In the genomic region with DNA sequence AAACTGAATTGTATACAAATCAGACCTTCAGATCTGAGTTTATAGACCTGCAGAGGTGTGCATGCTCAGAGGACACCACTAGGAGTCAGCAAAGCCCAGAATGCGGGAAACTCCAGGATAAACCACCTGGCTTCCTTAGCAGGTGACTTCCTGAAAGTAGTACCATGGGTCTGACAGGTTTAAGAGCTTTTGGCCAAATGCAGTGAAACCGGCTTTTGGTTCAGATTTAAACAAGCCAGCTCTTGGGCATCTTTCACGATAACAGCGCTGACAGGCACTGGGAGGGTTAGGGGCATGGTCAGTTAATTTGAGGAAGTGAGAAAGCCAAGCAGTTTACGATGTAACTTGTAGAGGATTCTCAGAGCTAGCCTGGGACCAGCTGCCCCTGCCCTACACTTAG, we compare ENCODE assay signal across 14 mouse cellular contexts. TPM values are rescaled to one million over a fixed set of nuclear protein-coding genes. Genes with fewer than 3 reads are reported as not detected.
DNase-seq lines count a peak whose midpoint lies in the region; ATAC-seq and TF ChIP-seq lines count a peak whose summit lies in the region.
"Had no signal": no experiment of that assay in that cellular context is flagged by ENCODE, and none has a peak within 500 bp of the region (broad histone marks: within the 10 kb centered on the region; RNA-seq: fewer than 3 reads in every experiment).

No protein-coding gene starts in this region.

- H3K4me3 ChIP-seq in heart, embryonic 11.5 days (ENCODE audit: low read depth, low read length) = no peak overlapping the region
- H3K4me3 ChIP-seq in left cerebral cortex, adult 2 months = no peak overlapping the region
- no peak overlapping the region for H3K4me3 ChIP-seq in E14TG2a.4 (replicated peaks; ENCODE audit: low read length)
- H3K4me3 ChIP-seq: limb, embryonic 15.5 days; neural tube, embryonic 15.5 days had no signal

- no peaks in the 10 kb centered on the region for H3K27me3 ChIP-seq in heart, embryonic 11.5 days (ENCODE audit: control insufficient read depth, insufficient read depth, low read length)
- H3K27me3 ChIP-seq in E14TG2a.4 (ENCODE audit: insufficient read depth, low read length) = no peaks in the 10 kb centered on the region
- H3K27me3 ChIP-seq: limb, embryonic 15.5 days; neural tube, embryonic 15.5 days had no signal

- ATAC-seq in heart, embryonic 11.5 days (replicated peaks; ENCODE audit: insufficient number of reproducible peaks, low FRiP score, low TSS enrichment) = no peak
- peak; percentile 64 for ATAC-seq in megakaryocyte, adult 5-6 weeks (ENCODE audit: poor library complexity, severe bottlenecking)
- ATAC-seq: forebrain, embryonic 16.5 days; midbrain, embryonic 16.5 days had no signal

- H3K4me2 ChIP-seq in heart, embryonic 11.5 days = no peak overlapping the region
- H3K4me2 ChIP-seq: limb, embryonic 15.5 days; neural tube, embryonic 15.5 days had no signal

- H3K4me1 ChIP-seq in heart, embryonic 11.5 days (ENCODE audit: control insufficient read depth, insufficient read depth, low read length) = peaks cover 36% of the 10 kb centered on the region
- H3K4me1 ChIP-seq in E14TG2a.4 (replicated peaks; ENCODE audit: low read depth, low read length) = peaks cover 30% of the 10 kb centered on the region

- peak; percentile 84 for DNase-seq in heart, adult 11 months
- DNase-seq in left cerebral cortex, adult 2 months (ENCODE audit: extremely low spot score in 1 of 2, low spot score in 2 of 2) = no peak
- DNase-seq in left cerebral cortex, postnatal 36 days (ENCODE audit: low spot score in 2 of 2) = no peak
- DNase-seq in frontal cortex, postnatal 36 days (ENCODE audit: low spot score in 2 of 2) = no peak
- DNase-seq in T-cell, adult 2 months (ENCODE audit: low spot score) = no peak
- DNase-seq: adrenal gland, adult 2 months; thymus, postnatal 14 days had no signal

- peak; percentile 18 for TF ChIP-seq CTCF in left cerebral cortex, adult 2 months (IDR thresholded peaks at IDR 0.05)
- peak; percentile 29; the same call in 1 of the 2 replicates for TF ChIP-seq CTCF in E14TG2a.4 (conservative IDR thresholded peaks at IDR 0.05; ENCODE audit: low read length)

- no peak overlapping the region for H3K27ac ChIP-seq in heart, embryonic 11.5 days (ENCODE audit: low read depth, low read length)
- no peak overlapping the region for H3K27ac ChIP-seq in left cerebral cortex, adult 2 months
- H3K27ac ChIP-seq: limb, embryonic 15.5 days; neural tube, embryonic 15.5 days had no signal

- WGBS in heart, embryonic 11.5 days (ENCODE audit: insufficient replicate concordance) = 79% methylated on average over 5 of the region's 5 CpGs

- H3K9me3 ChIP-seq in heart, embryonic 11.5 days (replicated peaks; ENCODE audit: control insufficient read depth, low read length) = no peaks in the 10 kb centered on the region
- no peaks in the 10 kb centered on the region for H3K9me3 ChIP-seq in E14TG2a.4 (ENCODE audit: low read length)
- H3K9me3 ChIP-seq: limb, embryonic 15.5 days; neural tube, embryonic 15.5 days had no signal

- H3K9ac ChIP-seq in heart, embryonic 11.5 days (ENCODE audit: low read depth, low read length) = no peak overlapping the region
- H3K9ac ChIP-seq: limb, embryonic 15.5 days; neural tube, embryonic 15.5 days had no signal

- no peaks in the 10 kb centered on the region for H3K36me3 ChIP-seq in heart, embryonic 11.5 days (ENCODE audit: control insufficient read depth, insufficient read depth, low read length)
- H3K36me3 ChIP-seq in E14TG2a.4 (ENCODE audit: insufficient read depth, low read length) = peaks cover 12% of the 10 kb centered on the region; the same call in 1 of the 2 replicates
- H3K36me3 ChIP-seq: limb, embryonic 15.5 days; neural tube, embryonic 15.5 days had no signal

- intact Hi-C loops in left cerebral cortex, adult 2 months (cut with DNase I) = no loop called here
- intact Hi-C loops in left cerebral cortex, postnatal 36 days (cut with DNase I) = no loop called here

RNA-seq across cellular contexts. Expression of a gene that starts 14.0 kb away (rescaled TPM):
- polyA plus RNA-seq in heart, embryonic 11.5 days (2014; fragmentation: Nextera tagmentation; extraction: Ambion mirVana) = 8.0 and 8.9 TPM in 2 replicates
- 100 to 1,000 TPM; 102 to 114 TPM for total RNA-seq in left cerebral cortex, adult 2 months (2021)
- 100 to 1,000 TPM; 110 to 118 TPM for total RNA-seq in left cerebral cortex, postnatal 36 days (2021)
- total RNA-seq in megakaryocyte, adult 5-6 weeks (2015) = 7.4 and 7.7 TPM in 2 replicates
- 15.2 and 17.1 TPM in 2 replicates for total RNA-seq in megakaryocyte, adult 5-6 weeks (2017)

RNA-seq across cellular contexts. Expression of a gene that starts 36.1 kb away (rescaled TPM):
- 4.1 TPM in 2 replicates for polyA plus RNA-seq in heart, embryonic 11.5 days (2014; fragmentation: Nextera tagmentation; extraction: Ambion mirVana)
- total RNA-seq in left cerebral cortex, adult 2 months (2021) = 100 to 1,000 TPM in 1 of 2 experiments, 10 to 100 TPM in 1; 89.7 to 107 TPM
- 10 to 100 TPM; 76.3 to 89.5 TPM for total RNA-seq in left cerebral cortex, postnatal 36 days (2021)
- total RNA-seq in megakaryocyte, adult 5-6 weeks (2015) = 0.16 and 0.30 TPM in 2 replicates
- 0.29 and 0.85 TPM in 2 replicates for total RNA-seq in megakaryocyte, adult 5-6 weeks (2017)

RNA-seq across cellular contexts. Expression of a gene that starts 59.6 kb away (rescaled TPM):
- 1.5 and 2.0 TPM in 2 replicates for polyA plus RNA-seq in heart, embryonic 11.5 days (2014; fragmentation: Nextera tagmentation; extraction: Ambion mirVana)
- 10 to 100 TPM; 13.8 to 15.1 TPM for total RNA-seq in left cerebral cortex, adult 2 months (2021)
- 10 to 100 TPM; 13.2 to 16.7 TPM for total RNA-seq in left cerebral cortex, postnatal 36 days (2021)
- 6.9 and 8.2 TPM in 2 replicates for total RNA-seq in megakaryocyte, adult 5-6 weeks (2015)
- 27.6 and 34.9 TPM in 2 replicates for total RNA-seq in megakaryocyte, adult 5-6 weeks (2017)

Comparison
In these comparisons a context has a peak if more than half of its experiments do, and no peak if none do; other contexts are left out.
1. RNA of a gene that starts 14.0 kb away (total RNA-seq): 110 to 118 TPM in left cerebral cortex, postnatal 36 days and 102 to 114 TPM in left cerebral cortex, adult 2 months; 7.4 to 17.1 TPM in megakaryocyte, adult 5-6 weeks; every median in the first group is over 4 times any median in the second.
2. RNA of a gene that starts 36.1 kb away (total RNA-seq): 89.7 to 107 TPM in left cerebral cortex, adult 2 months and 76.3 to 89.5 TPM in left cerebral cortex, postnatal 36 days; 0.16 to 0.85 TPM in megakaryocyte, adult 5-6 weeks; every median in the first group is over 10 times any median in the second.